Mouse (Mus musculus): ENCODE data around the gene Kctd10.

GRCm38 (mm10) chr5:114421561-114422298 lies 41.4 kb upstream of the Kctd10 start:
- TF ChIP-seq POLR2A (IDR thresholded peaks at IDR 0.05; ENCODE audit: borderline replicate concordance, extremely low read depth, insufficient read depth, insufficient read length, poor library complexity, severe bottlenecking) (no peak), CTCF (IDR thresholded peaks at IDR 0.05; ENCODE audit: borderline replicate concordance, extremely low read depth, insufficient read depth, insufficient read length) (no peak)

All from brain, embryonic 14.5 days (tissue).